Mouse (Mus musculus) retina, embryonic 14.5 days (tissue): ENCODE results near the gene Crybb2.
A peak's percentile ranks its signal among the peaks of the same experiment; 100 is the strongest.

Source experiments
- DNase-seq: peaks from one replicate; pipeline ENCODE4 v3.0.0-alpha.2; 2015; ENCODE audit warnings: low spot score

Crybb2 gene

GRCm38 (mm10) chr5:113090750-113091149, 20.8 kb upstream of the Crybb2 start:
- DNase-seq, result no peak

- no peak for DNase-seq
These were observed 20.3 kb upstream of the Crybb2 start for GRCm38 (mm10) chr5:113090077-113090690.

- DNase-seq, result no peak
These were observed 17.5 kb upstream of the Crybb2 start for GRCm38 (mm10) chr5:113087465-113087864.

GRCm38 (mm10) chr5:113086990-113087389, 17.1 kb upstream of the Crybb2 start:
- DNase-seq, result no peak

GRCm38 (mm10) chr5:113086439-113086838, 16.5 kb upstream of the Crybb2 start:
- no peak for DNase-seq

GRCm38 (mm10) chr5:113085931-113086330, 16.0 kb upstream of the Crybb2 start:
- no peak for DNase-seq

- no peak for DNase-seq
These were observed 14.4 kb upstream of the Crybb2 start for GRCm38 (mm10) chr5:113084309-113084708.

- DNase-seq, result no peak
These were observed 12.6 kb upstream of the Crybb2 start for GRCm38 (mm10) chr5:113082356-113083168.

GRCm38 (mm10) chr5:113081439-113081838, 11.5 kb upstream of the Crybb2 start, which contains the start of gene Crybb3:
Crybb3 (minus strand) TSS chr5:113081584.
- DNase-seq, result no peak

GRCm38 (mm10) chr5:113081020-113081419, 11.1 kb upstream of the Crybb2 start:
- no peak for DNase-seq

GRCm38 (mm10) chr5:113079783-113080182, 9.9 kb upstream of the Crybb2 start:
- peak; percentile 67 for DNase-seq

GRCm38 (mm10) chr5:113078686-113079085, 8.8 kb upstream of the Crybb2 start:
- DNase-seq, result peak; percentile 32

- peak; percentile 89 for DNase-seq
These were observed 15.6 kb downstream of the Crybb2 start for GRCm38 (mm10) chr5:113054308-113054707.

- no peak for DNase-seq
These were observed 19.2 kb downstream of the Crybb2 start for GRCm38 (mm10) chr5:113050581-113051185.

GRCm38 (mm10) chr5:113049876-113050275, 20.0 kb downstream of the Crybb2 start:
- DNase-seq, result peak; percentile 35

GRCm38 (mm10) chr5:113045511-113046273, 24.2 kb downstream of the Crybb2 start:
- DNase-seq, result no peak

- DNase-seq, result no peak
These were observed 26.4 kb downstream of the Crybb2 start for GRCm38 (mm10) chr5:113043531-113043930.

GRCm38 (mm10) chr5:113041567-113042071, 28.3 kb downstream of the Crybb2 start:
- DNase-seq, result peak; percentile 71

GRCm38 (mm10) chr5:113040776-113041175, 29.1 kb downstream of the Crybb2 start:
- no peak for DNase-seq

GRCm38 (mm10) chr5:113038601-113039000, 31.3 kb downstream of the Crybb2 start:
- no peak for DNase-seq

- no peak for DNase-seq
These were observed 34.5 kb downstream of the Crybb2 start for GRCm38 (mm10) chr5:113035094-113036047.
